Mouse (Mus musculus): ENCODE results near the gene Ankra2. TPM values are rescaled to one million over a fixed set of nuclear protein-coding genes. Genes with fewer than 3 reads are reported as not detected.

Ankra2 gene
- 10 to 100 TPM; 15.5 to 19.5 TPM for total RNA-seq (2023)

DNA sequence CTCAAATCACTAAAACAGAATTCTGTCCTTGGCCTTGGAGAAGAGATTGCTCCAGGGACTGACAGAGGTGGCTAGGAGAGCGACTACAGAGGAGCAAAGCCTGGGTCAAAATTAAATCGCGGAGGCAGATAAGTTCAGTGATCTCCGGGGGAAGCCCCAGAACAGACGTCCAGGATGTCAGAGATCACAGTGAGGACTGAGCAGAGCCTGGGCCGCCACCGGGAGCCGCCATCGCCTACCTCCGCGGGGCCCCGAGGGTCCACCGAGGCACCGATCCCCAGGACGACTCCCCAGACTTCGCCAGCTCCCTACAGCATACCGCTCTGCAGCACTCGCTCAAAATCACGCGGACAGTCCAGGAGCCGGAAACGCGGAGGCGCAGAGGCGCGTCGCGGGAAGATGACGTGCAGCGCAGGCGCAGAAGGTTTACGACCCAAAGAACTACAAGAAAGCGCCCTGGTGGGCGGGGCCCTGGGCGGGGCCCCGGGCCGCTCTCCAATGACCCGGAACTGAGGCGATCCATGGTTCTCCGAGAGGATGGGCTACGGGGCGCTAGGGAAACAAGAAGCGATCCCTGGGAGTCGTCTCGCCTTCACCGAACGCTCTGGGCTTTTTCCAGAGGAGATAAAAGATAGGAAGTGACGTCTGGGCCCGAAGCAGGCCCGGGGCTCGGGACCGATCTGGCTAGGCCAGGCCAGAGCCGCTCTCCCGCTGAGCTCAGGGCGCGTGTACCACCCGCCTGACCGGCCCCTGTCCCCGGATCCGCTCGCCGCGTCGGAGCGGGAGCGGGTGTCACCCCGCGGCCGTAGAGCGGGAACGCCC, at the start of gene Ankra2, which contains the start of gene Utp15:
Gene Ankra2, plus strand, starts transcription at position 439 of the 822 bp plus-strand sequence.
Gene Utp15, minus strand, starts transcription at position 406 of the 822 bp plus-strand sequence.

DNA sequence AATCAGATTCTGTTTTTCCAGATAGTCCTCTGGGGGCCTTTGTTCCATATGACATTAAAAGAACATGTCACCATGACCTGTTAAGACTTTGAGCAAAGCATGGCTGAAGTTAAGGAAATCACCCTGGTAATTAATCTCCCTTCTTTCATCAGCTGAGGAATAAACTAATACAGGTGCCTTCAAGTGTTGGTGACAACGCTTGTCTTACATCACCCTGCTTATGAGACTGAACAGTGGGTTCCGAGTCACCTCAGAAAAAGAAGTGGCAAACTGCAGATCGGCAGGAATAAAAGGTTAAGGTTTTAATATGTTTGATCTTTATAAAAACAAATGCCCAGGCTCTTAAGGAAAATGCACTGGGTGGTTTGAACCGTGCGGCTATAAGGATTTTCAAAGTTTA, 16.8 kb downstream of the Ankra2 start, which contains the start of gene Gm21976:
Gene Gm21976, plus strand, starts transcription at position 202 of the 400 bp plus-strand sequence.

DNA sequence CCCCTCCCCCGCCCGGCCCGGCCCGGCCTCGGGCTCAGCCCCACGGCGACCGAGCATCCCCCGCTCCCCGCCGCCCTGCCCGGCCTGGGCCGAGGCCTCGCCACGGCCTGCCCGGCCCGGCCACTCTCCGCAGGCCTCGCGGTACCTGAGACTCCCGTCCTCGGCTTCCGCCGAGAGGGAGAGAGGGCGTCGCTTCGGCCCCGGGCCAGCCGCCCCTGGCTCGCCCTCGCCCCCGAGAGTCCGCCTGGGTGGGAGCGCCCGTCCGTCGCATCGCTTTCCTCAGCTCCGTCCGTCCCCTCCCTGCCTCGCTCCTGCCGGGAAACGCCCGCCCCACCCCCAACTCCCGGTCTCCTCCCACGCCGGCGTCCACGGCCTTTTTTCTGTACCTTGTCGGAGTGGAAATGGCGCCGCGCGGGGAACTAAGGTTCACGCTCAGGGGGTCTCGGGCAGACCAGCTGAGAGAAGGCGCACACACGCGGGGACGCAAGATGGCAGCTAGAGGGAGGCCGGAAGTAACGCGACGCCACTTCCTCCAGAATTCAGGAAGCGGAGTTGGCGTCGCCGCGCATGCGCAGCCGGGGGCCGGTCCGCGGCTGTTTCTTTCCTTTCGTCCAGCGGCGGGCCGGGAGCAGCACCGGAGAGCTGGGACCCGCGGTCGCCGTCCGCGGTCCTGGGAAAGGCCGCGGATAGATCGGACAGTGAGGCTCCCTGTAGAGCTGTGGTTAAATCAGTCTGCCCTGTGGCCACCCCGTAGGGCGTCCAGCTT, 53.8 kb downstream of the Ankra2 start, which contains the start of gene Btf3:
Gene Btf3, minus strand, starts transcription at position 527 of the 766 bp plus-strand sequence.

Other genes starting within 250 kb of the Ankra2 start
- gene Arhgef28, start 56.6 kb upstream of the Ankra2 start, total RNA-seq (2023): under 1 TPM; 0.49 to 0.77 TPM
- 10 to 100 TPM; 11.2 to 13.1 TPM for gene Utp15, start within 50 bp of the Ankra2 start, total RNA-seq (2023)
- not detected for gene Gm21976, start 16.8 kb downstream of the Ankra2 start, total RNA-seq (2023)
- 100 to 1,000 TPM; 248 to 257 TPM for gene Btf3, start 53.9 kb downstream of the Ankra2 start, total RNA-seq (2023)
- not detected for gene Foxd1, start 91.2 kb downstream of the Ankra2 start, total RNA-seq (2023)
- gene Gm10320, start 228.9 kb downstream of the Ankra2 start, total RNA-seq (2023): not detected

All from neutrophil, adult 83 days (primary cell).